Mouse (Mus musculus): Measurements from ENCODE around the gene Pkp4.
"Not testable (repeated sequence)": the region's sequence is repeated elsewhere in the genome, so short reads cannot be mapped to it uniquely, and the experiment has no call there.

The Pkp4 gene

DNA sequence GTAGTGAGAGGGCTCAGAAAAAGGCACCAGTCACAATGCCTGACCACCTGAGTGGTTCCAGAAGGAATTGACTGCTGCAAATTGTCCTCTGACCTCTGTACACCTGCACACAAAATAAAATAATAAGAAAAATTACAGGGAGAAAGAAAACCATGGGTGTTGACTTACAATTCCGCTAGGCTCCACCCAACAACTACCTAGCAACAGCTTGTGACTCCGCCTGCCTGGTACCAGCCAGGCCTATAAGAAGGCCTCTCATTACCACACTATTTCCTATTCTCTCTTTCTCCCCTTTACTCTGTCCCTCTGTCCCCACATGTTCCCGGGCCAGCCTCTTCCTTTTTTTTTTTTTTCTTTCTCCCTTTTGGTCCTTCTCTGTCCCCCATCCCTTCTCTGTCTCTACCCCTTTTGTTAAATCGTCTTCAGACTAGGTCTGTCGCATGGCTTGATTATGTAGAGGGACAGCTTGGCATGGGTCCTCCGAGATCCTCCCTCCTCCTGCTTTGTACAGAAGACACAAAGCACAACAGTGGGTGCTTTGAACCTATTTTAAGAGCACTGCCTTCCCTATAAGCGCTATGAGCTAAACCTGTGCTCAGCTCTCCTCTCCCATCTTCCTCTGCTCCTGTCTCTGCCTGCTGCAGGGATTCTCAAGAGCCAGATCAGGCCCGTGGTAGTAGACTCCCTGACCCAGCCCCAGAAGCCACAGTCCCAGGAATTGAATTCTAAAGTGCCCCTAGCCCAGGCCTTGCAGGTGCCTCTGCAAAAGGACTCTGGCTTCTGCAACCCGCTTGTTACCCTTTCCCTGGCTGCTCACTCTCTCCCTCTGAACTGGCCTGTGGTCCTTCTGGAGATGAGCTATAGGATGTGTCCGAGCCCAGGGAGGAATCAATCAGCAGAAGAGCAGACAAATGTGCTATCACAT lies 223.5 kb downstream of the Pkp4 start:
- in situ Hi-C loops (cut with MseI, MboI): no loop called here

- in situ Hi-C loops (cut with MseI, MboI): no loop called here
Observed at GRCm38 (mm10) chr2:59385211-59385935, 224.7 kb downstream of the Pkp4 start.

DNA sequence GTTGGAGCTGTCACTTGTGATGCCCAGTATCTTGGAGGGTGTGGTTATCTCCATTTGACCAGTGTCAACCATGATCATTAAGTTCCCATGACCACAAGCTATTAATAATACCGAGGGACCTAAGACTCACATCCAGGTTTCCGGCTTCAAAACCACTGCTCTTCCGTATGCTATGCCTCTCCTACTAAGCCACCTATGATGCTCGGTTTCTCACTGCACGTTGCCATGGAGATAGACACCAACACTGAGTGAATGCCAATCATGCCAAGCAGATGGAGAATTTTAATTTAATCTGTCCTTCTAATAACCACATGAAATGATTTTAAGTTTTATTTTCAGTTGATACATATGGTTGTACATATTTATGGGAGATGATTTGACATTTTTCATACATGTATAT lies 229.3 kb downstream of the Pkp4 start:
- in situ Hi-C loops (cut with MseI, MboI): no loop called here

- in situ Hi-C loops (cut with MseI, MboI): no loop called here
Observed at GRCm38 (mm10) chr2:59393177-59393576, 232.5 kb downstream of the Pkp4 start.

GRCm38 (mm10) chr2:59394651-59395050 lies 234.0 kb downstream of the Pkp4 start:
- in situ Hi-C loops (cut with MseI, MboI): no loop called here

- in situ Hi-C loops (cut with MseI, MboI): not testable (repeated sequence)
Observed at GRCm38 (mm10) chr2:59395160-59395650, 234.6 kb downstream of the Pkp4 start.

- in situ Hi-C loops (cut with MseI, MboI): no loop called here
Observed at GRCm38 (mm10) chr2:59396555-59396954, 235.9 kb downstream of the Pkp4 start.

- in situ Hi-C loops (cut with MseI, MboI): no loop called here
Observed at GRCm38 (mm10) chr2:59397531-59397930, 236.9 kb downstream of the Pkp4 start.

DNA sequence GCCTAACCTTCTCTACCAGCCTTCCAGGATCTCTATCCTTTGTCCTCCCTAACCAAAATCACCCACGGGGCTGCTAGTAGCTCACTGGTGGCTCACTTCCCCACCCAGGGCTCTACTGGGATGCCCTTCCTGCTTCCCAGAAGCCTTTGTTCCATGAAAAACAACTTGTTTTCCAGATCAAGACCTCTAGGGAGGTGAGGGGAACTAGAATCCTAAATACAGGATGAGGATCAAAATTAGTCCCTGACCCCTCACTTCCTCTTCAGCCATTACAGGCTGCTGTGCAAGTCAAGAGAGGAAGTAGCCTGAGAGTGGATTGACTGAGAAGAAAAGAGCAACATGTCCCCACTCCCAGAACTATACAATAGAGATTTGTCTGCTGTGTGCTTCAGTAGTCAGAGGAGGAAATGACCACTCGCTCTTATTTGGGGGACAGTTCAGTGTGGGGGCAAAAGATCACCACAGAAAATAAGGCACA lies 240.3 kb downstream of the Pkp4 start:
- in situ Hi-C loops (cut with MseI, MboI): no loop called here

GRCm38 (mm10) chr2:59401841-59402461 lies 241.3 kb downstream of the Pkp4 start:
- in situ Hi-C loops (cut with MseI, MboI): no loop called here

- in situ Hi-C loops (cut with MseI, MboI): no loop called here
Observed at GRCm38 (mm10) chr2:59404022-59404421, 243.4 kb downstream of the Pkp4 start.
